Mouse (Mus musculus) adrenal gland, postnatal 4 days (tissue): ENCODE measurements around the gene Mrps23. TPM values are rescaled to one million over a fixed set of nuclear protein-coding genes. Genes with fewer than 3 reads are reported as not detected.
A peak's percentile ranks its signal among the peaks of the same experiment; 100 is the strongest.
"Not testable (repeated sequence)": the region's sequence is repeated elsewhere in the genome, so short reads cannot be mapped to it uniquely, and the experiment has no call there.

ENCODE experiments used
- DNase-seq, 2 experiments: peaks; one replicate each; pipeline ENCODE4 v3.0.0; 2021 to 2022; ENCODE audit warnings: low spot score in 2 of 2, mixed read lengths in 2 of 2
- total RNA-seq, 2 experiments: library from RNA; stranded (reverse); gene quantifications; 2 replicates each; pipeline ENCODE4 v1.2.3; 2021

Gene Mrps23
- total RNA-seq, 2 experiments from 2014 or later, result 143 to 160 TPM

DNA sequence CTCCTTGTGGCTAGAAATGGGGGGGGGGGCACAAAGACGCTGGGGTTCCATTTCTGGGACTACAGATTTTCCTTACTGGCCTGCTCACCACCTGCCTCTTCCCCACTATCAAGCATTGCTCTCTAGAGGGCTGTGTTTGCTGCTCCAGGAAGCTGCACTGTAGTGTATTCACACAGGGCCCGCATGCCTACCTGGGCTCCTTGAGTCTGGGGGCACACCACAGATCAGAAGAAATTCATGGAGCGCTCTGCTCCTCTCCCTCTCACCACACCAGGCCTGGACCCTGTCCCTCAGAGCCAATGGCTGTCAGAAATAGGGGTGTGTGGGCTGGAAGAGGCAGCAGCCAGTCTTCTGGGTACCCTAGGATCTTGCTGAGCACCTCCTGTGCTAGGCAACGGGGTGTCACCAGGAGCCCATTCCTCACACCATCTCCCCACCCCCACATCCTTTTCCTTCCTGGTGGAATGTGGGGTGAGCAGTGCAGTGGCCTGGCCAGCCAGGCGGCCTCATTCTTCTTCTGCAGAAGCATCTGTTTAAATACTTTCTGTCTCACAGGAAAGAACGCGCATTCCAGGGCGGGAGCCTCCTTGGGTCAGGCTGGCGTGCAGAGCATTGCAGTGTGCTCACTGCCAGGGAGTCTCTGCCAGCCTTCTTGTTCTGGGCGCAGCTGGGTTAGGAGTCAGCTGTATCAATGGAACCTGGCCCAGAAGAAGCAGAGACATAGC, 31.4 kb upstream of the Mrps23 start:
- no peak for DNase-seq

DNA sequence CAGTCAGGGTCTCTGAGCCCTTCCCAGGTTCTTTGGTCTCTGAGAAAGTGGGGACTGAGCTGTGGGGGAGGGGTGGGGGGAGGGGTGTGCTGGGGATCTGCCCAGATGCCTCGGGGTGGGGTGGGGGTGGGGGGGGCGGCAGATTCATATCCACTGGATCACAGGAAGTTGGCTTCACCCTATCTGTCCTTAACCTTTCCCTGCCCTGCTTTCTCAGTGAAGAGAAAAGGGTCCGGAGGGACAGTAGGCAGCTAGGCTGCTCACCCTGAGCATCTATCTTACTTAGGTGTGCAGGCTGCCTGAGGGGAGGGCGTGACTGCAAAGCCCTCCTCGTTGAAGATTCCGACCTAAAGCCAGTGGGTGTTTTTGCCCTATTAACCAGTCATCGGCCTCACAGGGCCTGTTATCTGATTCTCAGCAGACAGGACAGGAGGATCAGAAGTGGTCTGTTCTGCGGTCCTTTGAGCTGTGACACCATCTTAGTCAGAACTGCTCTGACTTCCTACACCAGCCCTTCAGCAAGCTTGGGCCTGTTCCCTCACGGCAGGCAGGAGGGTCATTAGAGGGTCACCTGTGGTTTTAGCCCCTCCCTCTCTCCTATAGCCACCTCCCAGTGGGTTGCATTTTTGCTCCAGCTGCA, 30.7 kb upstream of the Mrps23 start:
- DNase-seq, result no peak

DNA sequence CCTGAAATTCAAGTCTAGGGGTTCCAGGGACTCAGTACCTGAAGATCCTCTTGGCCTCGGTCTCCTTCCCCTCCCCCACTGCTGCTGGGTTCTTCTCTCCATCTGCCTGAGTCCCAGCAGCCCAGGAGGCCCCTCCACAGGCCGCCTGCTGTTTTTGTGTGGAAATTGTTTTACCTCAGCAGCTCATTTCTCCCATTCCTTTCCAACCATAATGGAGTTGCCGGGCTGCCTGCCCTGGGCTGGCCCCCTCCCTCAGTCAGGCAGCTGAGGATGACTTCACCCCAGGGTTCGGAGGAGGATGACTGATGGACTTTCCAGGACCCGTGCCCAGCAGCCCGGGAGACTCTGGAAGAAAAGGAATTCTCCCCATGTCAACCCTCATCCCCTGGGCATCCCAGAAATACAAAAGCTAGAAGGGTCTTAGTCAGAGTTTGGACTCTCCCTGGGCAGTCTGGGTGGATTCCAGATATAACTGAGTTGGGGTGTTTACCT, 23.7 kb upstream of the Mrps23 start:
- DNase-seq, result no peak

DNA sequence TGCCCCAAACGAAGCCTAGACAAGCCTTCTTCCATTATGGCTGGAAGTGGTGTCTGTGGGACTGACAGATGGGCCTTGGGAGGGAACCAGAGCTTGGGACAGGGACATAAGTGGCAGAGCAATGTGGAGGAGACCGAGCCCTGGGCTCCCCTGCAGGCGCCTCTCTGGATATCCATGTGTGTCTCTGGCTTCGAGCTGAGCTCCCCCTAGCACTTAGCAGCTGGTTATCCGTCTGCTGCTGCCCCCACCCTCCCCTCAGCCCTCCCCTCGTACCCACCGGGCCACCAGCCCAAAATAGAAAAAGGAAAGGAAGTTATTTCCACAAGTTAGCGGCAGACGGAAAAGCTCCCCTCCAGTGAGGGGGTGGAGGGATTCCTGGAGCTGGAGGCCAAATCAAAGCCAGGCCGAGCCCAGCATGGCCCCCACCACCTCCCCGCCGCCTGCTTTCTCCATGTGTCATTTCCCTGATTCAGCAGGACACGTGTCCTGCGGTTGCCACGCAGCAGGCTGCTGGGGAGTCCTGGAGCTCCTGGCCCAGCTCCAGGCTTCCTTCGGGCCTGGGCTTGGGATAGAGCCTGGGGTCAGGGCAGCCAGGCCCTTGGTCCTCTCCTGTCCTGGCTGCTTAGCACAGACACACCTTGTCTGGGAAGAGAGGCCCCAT, 23.1 kb upstream of the Mrps23 start:
- peak in 1 of 2 experiments; percentile 73 for DNase-seq

DNA sequence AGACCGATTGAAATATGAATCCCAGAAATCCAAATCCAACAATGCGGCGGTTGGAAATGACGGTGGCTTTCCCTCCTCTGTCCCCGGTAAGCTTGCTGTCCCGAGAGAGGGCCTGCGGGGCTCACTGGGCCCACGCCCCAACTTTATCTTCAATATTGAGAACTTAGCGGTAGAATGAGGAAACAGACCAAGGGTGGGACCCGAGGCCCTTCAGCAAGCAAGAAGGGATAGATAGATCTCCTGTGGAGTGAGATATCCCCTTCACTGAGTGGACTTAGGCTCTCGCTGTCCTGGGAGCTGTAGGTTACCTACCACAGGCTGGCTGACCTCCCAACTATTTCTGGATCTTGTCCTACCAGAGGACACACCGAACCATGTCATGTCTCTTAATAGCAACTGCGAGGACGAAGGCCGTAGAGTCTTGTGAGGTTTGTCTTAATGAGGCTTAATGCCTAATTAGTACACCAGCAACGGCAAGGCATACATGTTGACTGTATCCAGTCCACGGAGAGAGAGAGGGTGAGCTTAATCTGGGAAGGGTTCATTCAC, 19.5 kb upstream of the Mrps23 start:
- DNase-seq, result no peak

DNA sequence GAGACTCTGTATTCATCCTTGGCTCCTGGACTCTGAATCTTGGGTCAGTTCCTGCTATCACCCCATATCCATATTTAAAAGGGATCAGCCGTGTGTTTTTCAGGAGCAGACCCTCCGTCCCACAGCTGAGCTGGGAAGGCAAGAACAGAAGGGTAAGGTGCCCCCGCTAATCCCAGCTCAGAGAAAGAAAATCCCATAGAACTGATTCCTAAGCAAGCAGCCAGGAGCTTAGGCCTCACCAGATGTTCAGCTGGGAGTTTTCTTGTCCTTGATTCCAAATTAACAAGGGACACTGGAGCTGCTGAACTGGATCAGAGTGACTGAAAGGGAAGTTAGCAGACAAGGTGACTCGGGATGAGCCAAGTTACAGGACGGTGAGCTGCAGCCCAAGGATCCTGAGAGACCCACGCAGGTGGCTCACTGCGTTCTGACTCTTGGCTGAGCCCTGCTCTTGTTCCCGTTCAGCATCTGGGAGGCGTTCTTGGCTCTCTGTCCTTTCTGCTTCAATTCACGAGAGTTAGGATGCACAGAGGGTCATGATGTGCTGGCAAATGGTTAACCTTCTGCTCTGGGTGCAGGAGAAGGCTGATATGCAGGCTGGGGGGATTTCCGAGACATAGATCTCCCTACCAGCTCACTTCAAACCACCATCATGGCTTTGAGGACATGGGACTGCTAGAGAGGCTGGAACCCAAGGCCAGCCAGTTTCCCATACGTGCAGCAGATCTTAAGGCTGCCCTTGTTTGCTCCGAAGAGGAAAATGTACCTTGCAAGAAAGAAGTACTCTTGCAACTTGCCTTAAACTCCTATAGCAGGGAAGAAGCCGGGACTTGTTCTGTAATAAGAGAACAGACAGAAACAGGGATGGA, 17.9 kb upstream of the Mrps23 start:
- no peak for DNase-seq

DNA sequence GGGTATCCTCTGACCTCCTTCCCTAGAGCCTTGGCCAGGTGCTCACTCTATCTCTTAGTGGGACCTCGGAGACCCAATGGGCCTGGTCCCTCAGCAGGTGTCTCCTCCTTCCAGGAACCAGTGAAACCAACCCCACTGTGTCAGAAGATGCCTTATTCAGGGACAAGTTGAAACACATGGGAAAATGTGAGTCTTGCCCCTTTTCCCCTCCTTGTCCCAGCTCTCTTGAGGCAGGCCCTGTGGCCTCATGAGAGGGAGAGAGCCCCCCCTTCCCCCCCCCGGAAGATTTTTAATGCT, 17.3 kb upstream of the Mrps23 start:
- DNase-seq, result no peak

DNA sequence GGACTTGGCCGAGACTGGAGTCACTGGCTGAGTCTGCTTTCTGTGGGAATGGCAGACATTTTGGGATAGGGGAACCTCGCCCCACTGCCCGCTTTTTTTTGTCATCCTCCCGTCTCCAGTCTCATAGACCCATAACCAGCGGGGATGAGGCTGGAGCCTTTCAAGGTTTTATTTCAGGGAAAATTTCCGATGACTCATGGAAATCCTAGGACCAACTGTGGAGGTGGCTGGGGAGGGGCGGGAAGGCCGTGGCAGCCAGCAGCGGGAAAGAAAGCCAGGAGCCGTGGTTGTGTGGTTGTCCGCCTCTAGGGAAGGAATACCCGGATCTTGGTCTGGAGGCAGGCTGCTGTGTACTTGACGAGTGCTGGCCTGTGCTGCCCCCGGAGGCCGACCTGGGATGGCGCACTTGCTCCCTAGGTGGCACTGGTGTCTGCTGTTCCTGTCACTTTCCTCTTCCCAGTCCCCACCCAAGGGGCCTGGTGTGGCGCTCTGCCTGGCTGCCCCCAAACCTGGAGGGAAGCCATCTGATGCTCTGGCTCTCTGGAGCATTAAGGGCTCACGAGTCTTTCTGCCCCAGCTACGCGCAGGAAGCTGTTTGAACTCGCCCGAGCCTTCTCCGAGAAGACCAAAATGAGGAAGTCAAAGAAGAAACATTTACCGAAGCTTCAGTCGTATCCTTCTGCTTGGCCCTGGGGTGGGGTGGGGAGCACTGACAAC, 16.6 kb upstream of the Mrps23 start:
- peak; percentile 62 to 75 for DNase-seq

DNA sequence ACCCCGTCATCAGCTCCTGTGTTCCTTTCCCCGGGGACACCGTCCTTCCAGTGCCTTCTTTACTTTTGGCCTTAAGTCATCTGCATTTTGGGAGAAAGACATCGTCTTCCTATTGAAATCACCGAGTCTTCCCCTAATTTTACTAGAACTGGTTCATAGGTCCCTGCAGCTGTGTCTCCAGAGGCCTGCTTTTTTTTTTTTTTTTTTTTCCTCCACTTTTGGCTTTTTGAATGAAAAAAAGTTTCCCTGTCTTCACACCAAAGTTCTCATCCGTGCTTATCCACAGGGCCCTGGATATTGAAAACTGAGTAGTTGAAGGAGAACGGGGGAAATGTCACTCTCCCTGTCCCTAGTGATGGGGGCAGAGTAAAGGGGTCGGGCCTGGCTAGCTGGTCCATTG, 16.0 kb upstream of the Mrps23 start:
- DNase-seq, result no peak

DNA sequence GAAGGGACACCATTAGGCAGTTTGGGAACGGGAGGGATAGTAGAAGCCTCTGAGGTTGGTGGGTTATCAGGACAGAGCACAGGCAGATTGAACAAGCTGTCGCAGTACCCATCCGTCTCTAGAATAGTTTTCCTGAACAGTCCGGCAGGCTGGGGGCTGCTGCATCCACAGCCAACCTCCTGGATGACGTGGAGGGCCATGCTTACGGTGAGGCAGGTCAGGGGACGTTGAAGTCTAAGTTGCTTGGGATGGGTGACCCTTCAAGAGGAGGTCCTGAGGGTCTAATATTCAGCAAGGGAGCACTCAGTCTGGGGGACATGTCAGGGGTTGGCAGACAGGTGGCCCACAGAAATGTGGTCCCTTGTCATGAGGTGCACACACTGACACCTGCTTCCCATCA, 15.6 kb upstream of the Mrps23 start:
- DNase-seq, result no peak

DNA sequence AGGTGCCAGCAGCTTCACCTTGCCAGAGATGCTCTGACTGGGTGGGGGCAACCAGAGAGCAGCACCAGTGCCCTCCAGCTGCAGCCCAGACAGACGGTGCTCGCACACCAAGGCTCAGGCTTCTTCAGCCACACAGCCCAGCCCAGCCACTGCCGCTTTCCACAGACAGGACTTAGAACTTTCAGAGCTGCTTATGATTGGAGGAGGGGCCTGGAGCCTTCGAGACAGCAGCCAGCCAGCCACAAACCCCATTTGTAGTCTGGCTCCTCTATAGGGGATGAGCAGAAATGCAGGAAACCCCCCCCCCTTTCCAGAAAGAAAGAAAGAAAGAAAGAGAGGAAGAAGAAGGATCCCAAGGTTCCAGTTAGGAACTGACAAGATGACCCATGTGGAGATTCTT, 11.6 kb upstream of the Mrps23 start:
- no peak for DNase-seq

DNA sequence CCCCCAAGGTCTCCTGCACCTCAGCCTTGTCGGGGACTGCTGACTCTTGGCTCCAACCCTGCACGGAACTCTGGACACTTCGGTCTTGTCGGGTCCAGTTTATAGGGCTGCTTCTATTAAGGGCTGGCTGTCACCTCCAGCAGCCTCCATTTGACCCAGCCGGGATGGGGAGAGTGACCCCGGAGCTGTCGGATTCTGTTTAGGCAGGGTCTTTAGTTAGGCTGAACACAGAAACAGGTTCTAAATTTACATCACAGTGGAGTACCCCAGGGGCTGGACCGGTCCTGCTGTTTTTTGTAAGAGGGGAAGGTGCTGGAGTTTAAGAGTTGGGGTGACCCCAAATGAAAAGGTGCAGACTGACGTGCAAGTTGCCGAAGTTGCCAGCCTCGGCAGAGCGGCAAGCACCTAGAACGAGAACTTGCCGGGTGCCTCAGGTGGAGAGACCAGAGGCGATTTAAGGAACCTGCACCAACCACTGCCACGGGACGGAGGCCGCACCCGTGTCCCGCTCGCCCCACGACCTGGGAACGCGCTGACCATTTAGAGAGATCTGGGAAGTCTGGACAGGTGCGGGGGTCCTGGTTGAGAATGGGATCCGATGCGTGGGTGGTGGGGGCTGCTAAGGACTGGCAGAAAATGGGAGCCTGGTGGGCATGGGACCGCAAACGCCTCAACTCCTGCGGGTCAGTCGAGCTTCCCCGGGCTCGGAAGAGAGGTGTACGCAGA, 10.9 kb upstream of the Mrps23 start:
- DNase-seq, result no peak

DNA sequence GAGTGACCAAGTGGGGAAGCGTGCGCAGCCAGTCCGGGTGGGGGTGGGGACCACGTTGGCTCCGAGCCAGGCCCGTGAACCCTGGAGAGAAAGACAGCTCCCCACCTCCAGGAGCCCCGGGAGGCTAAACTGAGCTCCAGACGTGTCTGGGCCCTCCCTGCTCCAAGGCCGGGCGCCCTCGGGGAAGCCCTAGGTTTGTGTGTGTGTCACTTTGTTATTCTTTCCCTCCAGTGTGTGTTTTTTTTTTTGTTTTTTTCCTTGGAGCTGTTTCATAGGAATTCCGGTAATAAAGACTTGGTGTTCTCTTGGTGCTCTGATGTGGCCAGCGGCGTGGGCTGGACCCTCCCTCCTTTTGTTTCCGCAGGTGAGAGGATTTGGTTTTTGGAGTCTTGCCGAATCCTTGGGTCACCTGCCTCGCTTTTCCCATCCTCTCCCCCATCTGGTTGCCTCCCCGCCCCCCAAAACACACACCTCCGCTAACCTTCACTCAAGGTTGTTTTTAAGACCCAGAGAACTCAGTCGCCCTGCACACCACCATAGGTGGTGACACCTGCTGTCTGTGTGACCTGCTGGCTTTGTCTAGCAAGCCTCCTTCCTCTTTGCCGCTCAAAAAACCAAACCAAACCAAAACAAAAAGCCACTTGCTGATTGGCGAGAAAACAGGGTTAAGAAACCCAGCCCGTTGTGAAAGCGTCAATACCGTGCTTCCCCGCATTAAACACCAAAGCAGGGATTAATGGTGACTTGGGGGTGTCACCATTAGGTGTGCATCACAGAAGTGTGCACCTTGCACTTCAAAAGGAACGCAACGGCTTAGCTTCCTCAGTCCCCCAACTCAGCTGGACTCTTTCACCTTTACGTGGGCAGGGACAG, 10.1 kb upstream of the Mrps23 start:
- no peak for DNase-seq

DNA sequence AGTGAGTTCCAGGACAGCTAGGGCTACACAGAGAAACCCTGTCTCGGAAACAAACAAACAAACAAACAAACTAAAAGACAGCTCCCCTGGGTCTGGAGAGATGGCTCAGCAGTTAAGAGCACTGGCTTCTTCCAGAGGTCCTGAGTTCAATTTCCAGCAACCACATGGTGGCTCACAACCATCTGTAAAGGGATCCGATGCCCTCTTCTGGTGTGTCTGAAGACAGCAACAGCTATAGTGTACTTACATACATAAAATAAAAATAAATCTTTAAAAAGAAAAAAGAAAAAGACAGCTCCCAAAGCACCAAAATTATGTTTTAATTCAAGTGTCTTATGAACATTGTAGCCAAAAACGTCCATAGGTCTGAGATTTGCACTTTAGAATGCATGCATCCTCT, 8.5 kb upstream of the Mrps23 start:
- not testable (repeated sequence) for DNase-seq

DNA sequence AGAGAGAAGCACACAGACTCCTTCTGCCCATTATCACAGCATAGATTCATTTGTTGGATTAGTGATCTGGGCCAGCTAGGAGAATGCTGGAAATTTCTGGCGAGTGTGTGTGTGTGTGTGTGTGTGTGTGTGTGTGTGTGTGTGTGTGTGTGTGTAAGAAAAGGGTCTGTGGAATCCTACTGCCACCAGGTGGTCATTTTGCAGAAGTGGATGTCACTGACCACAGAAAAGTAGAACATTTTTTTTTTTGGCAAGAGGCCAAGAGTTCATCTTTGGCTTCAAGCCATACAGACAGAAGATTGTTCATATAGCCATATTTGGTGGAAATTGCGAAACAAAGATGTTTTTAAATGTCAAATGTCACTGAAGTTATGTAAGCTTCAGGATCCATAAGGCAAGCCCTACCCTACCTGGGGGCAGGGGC, 7.0 kb upstream of the Mrps23 start:
- DNase-seq, result no peak

DNA sequence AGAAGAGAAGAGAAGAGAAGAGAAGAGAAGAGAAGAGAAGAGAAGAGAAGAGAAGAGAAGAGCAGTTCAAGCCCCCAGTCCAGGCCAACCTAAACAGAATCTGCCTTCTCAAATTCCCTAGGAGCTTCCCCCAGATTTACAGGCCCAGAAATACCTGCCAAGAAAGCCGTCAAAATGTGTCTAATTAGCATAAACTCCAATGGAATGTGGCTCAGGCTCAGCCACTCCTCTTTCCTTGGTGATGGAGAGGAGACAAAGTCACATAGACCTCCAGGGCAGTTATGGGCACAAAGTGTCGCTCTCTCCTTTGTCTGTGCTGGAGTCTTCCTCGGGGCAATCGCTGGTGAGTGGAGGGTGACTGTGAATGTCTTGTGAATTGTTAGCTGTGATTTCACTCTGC, 6.0 kb upstream of the Mrps23 start:
- DNase-seq, result no peak

DNA sequence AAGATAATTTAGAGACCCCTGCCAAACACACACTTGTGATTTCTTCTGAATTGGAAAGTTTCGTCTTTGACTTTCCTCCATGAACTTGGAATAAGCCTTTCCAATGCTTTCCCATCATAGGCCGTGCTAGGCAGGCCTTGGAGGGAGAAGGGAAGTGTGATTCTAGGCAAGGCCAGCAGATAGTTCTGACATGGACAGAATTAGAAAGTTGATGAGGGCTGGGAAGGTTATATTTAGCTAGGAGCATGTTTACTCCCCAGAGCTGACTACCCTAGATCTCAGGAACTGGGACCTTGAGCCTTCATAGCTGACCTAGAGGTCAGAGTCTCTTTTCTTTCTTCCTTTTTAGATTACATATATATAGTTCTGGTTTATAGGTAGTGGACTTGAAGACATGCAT, 3.0 kb upstream of the Mrps23 start:
- no peak for DNase-seq

DNA sequence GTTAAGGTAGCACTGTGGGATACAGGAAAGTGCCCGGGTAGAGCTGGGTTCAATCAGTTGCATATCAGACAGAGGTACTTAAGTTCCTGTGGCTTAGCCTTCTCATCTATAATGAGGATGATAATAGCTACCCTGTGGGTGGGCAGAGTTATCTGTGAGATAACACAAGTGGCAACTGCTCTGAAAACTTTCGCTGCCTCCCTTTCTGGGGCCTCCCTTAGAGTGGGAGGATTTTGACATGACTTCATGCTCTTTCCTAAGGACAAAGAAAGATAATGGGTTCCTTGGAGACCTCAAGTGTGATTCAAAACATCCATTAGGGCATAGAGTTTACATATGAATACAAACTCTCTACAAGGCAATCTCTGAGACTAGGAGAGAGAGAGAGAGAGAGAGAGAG, 2.1 kb upstream of the Mrps23 start:
- no peak for DNase-seq
